In the genomic region with DNA sequence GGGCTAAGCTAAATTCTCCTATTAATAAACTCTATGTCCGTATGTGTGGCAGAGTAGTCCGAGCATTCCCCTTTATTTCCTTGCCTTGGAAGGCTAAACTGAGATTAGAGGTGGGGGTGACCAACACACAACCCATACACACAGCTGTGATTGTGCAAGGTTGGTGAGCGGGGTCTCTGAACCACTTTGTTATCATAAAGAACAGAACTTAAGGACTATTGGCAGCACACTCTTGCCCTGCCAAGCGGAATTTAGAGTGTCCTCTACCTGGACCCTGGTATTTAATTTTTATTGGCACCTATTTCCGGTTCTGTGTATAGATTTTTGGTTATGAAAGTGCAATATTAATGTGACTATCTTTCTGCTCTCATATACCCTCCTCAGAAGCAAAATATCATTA, we compare ENCODE assay signal across 23 mouse cellular contexts.
DNase-seq lines count a peak whose midpoint lies in the region; ATAC-seq and TF ChIP-seq lines count a peak whose summit lies in the region.
"Had no signal": no experiment of that assay in that cellular context is flagged by ENCODE, and none has a peak within 500 bp of the region (broad histone marks: within the 10 kb centered on the region; RNA-seq: fewer than 3 reads in every experiment).

No protein-coding gene starts in this region.

- TF ChIP-seq CTCF in stomach, postnatal 0 days (IDR thresholded peaks at IDR 0.05; ENCODE audit: low read depth), result no peak

- no peak overlapping the region for H3K27ac ChIP-seq in kidney, embryonic 14.5 days (ENCODE audit: low read depth, low read length)
- no peak overlapping the region for H3K27ac ChIP-seq in stomach, embryonic 14.5 days (ENCODE audit: low read length)
- no peak overlapping the region for H3K27ac ChIP-seq in stomach, postnatal 0 days (replicated peaks)
- H3K27ac ChIP-seq in limb, embryonic 11.5 days (replicated peaks; ENCODE audit: low read depth, low read length), result no peak overlapping the region
- H3K27ac ChIP-seq: forebrain, embryonic 13.5 days; hindbrain, embryonic 15.5 days had no signal

- H3K36me3 ChIP-seq in kidney, embryonic 14.5 days (ENCODE audit: control insufficient read depth, insufficient read depth, low read length), result no peaks in the 10 kb centered on the region
- H3K36me3 ChIP-seq in stomach, embryonic 14.5 days (ENCODE audit: control insufficient read depth, insufficient read depth, low read length), result no peaks in the 10 kb centered on the region
- no peaks in the 10 kb centered on the region for H3K36me3 ChIP-seq in stomach, postnatal 0 days (ENCODE audit: control insufficient read depth, insufficient read depth, low read length)
- no peaks in the 10 kb centered on the region for H3K36me3 ChIP-seq in limb, embryonic 11.5 days (ENCODE audit: control insufficient read depth, insufficient read depth, low read length)
- H3K36me3 ChIP-seq: G1E; heart, embryonic 12.5 days; hindbrain, embryonic 15.5 days had no signal

- WGBS in kidney, embryonic 14.5 days, result 52% methylated on average over 5 of the region's 5 CpGs
- WGBS in stomach, embryonic 14.5 days, result 75% methylated on average over 5 of the region's 5 CpGs
- 78% methylated on average over 5 of the region's 5 CpGs for WGBS in stomach, postnatal 0 days
- WGBS in limb, embryonic 11.5 days, result 37% methylated on average over 5 of the region's 5 CpGs

- H3K9ac ChIP-seq in kidney, embryonic 14.5 days (ENCODE audit: low read depth, low read length), result no peak overlapping the region
- H3K9ac ChIP-seq in stomach, embryonic 14.5 days (replicated peaks; ENCODE audit: low read depth, low read length), result no peak overlapping the region
- no peak overlapping the region for H3K9ac ChIP-seq in stomach, postnatal 0 days (ENCODE audit: low read length)
- H3K9ac ChIP-seq in limb, embryonic 11.5 days (ENCODE audit: low read length), result no peak overlapping the region
- H3K9ac ChIP-seq: forebrain, embryonic 13.5 days; forebrain, postnatal 0 days; heart, embryonic 12.5 days; hindbrain, embryonic 15.5 days had no signal

- 0 out of 2 replicates have a peak overlapping the region, but pooled peaks have one; percentile 3 for H3K4me3 ChIP-seq in kidney, embryonic 14.5 days (ENCODE audit: low read length)
- no peak overlapping the region for H3K4me3 ChIP-seq in stomach, embryonic 14.5 days (ENCODE audit: low read depth, low read length)
- no peak overlapping the region for H3K4me3 ChIP-seq in stomach, postnatal 0 days (ENCODE audit: low read depth, low read length)
- no peak overlapping the region for H3K4me3 ChIP-seq in limb, embryonic 11.5 days (ENCODE audit: low read depth, low read length)
- H3K4me3 ChIP-seq: forebrain, embryonic 13.5 days; heart, embryonic 12.5 days; hindbrain, embryonic 15.5 days had no signal

- peaks cover 41% of the 10 kb centered on the region for H3K27me3 ChIP-seq in kidney, embryonic 14.5 days (ENCODE audit: control insufficient read depth, insufficient read depth, low read length)
- H3K27me3 ChIP-seq in stomach, embryonic 14.5 days (ENCODE audit: control insufficient read depth, insufficient read depth, low read length), result peaks cover 9% of the 10 kb centered on the region; the same call in 1 of the 2 replicates
- H3K27me3 ChIP-seq in stomach, postnatal 0 days (ENCODE audit: control insufficient read depth, insufficient read depth, low read length), result no peaks in the 10 kb centered on the region
- H3K27me3 ChIP-seq in limb, embryonic 11.5 days (ENCODE audit: control insufficient read depth, insufficient read depth, low read length), result 0 out of 2 replicates have a peak, but pooled peaks cover 10% of the 10 kb centered on the region

- ATAC-seq in kidney, embryonic 14.5 days (ENCODE audit: low FRiP score, low TSS enrichment), result no peak
- ATAC-seq in stomach, embryonic 14.5 days (ENCODE audit: insufficient number of reproducible peaks, insufficient read depth, low FRiP score, low read depth), result no peak
- no peak for ATAC-seq in stomach, postnatal 0 days (ENCODE audit: low FRiP score, low TSS enrichment)
- no peak for ATAC-seq in limb, embryonic 11.5 days (ENCODE audit: insufficient number of reproducible peaks, low FRiP score, low TSS enrichment, low read depth)
- no peak for ATAC-seq in erythroid progenitor cell, adult 5-6 weeks (replicated peaks; ENCODE audit: low FRiP score, poor library complexity, severe bottlenecking)
- ATAC-seq: CD4-positive, CD25-positive, alpha-beta regulatory T cell, adult 4 months; forebrain, embryonic 13.5 days; forebrain, postnatal 0 days had no signal

- H3K9me3 ChIP-seq in kidney, embryonic 14.5 days (ENCODE audit: control insufficient read depth, low read length), result no peaks in the 10 kb centered on the region
- no peaks in the 10 kb centered on the region for H3K9me3 ChIP-seq in stomach, embryonic 14.5 days (ENCODE audit: control insufficient read depth, low read depth, low read length)
- H3K9me3 ChIP-seq in stomach, postnatal 0 days (ENCODE audit: control insufficient read depth, low read length), result no peaks in the 10 kb centered on the region
- H3K9me3 ChIP-seq in limb, embryonic 11.5 days (ENCODE audit: control insufficient read depth, low read length), result no peaks in the 10 kb centered on the region
- H3K9me3 ChIP-seq: forebrain, embryonic 13.5 days; G1E; heart, embryonic 12.5 days; hindbrain, embryonic 15.5 days had no signal

- no peak for DNase-seq in kidney, postnatal 4 days
- DNase-seq in stomach, postnatal 0 days (ENCODE audit: low spot score), result no peak
- DNase-seq in limb, embryonic 11.5 days (ENCODE audit: low spot score), result no peak
- no peak for DNase-seq in layer of hippocampus, postnatal 14 days (ENCODE audit: low spot score in 2 of 2)
- DNase-seq in urinary bladder, postnatal 14 days (ENCODE audit: low spot score), result no peak
- DNase-seq: adrenal gland, adult 8-10 months; adrenal gland, postnatal 36 days; B cell, adult 2 months; cerebellum, adult 11 months; cerebellum, adult 8-10 months; cerebellum, postnatal 14 days; embryo, embryonic 11 days; forebrain, postnatal 0 days; gastrocnemius, postnatal 25 days; heart, postnatal 36 days had no signal

- peaks cover 4% of the 10 kb centered on the region; the same call in 1 of the 2 replicates for H3K4me1 ChIP-seq in kidney, embryonic 14.5 days (ENCODE audit: control insufficient read depth, insufficient read depth, low read length)
- H3K4me1 ChIP-seq in stomach, embryonic 14.5 days (ENCODE audit: control insufficient read depth, insufficient read depth, low read length), result peaks cover 5% of the 10 kb centered on the region; the same call in 1 of the 2 replicates
- H3K4me1 ChIP-seq in stomach, postnatal 0 days (replicated peaks; ENCODE audit: control insufficient read depth, insufficient read depth), result no peaks in the 10 kb centered on the region
- H3K4me1 ChIP-seq in limb, embryonic 11.5 days (ENCODE audit: control insufficient read depth, insufficient read depth, low read length), result peaks cover 28% of the 10 kb centered on the region

- no peak for TF ChIP-seq EP300 in stomach, postnatal 0 days (optimal IDR thresholded peaks at IDR 0.05)

- peak overlapping the region; percentile 6; the same call in 1 of the 2 replicates for H3K4me2 ChIP-seq in kidney, embryonic 14.5 days (replicated peaks; ENCODE audit: low read depth, low read length)
- peak overlapping the region; percentile 15; the same call in 1 of the 2 replicates for H3K4me2 ChIP-seq in stomach, embryonic 14.5 days (replicated peaks; ENCODE audit: low read depth, low read length)
- H3K4me2 ChIP-seq in stomach, postnatal 0 days (replicated peaks; ENCODE audit: low read depth), result no peak overlapping the region
- H3K4me2 ChIP-seq in limb, embryonic 11.5 days (ENCODE audit: low read depth, severe bottlenecking), result peak overlapping the region; percentile 17; the same call in 1 of the 2 replicates
- H3K4me2 ChIP-seq: forebrain, embryonic 13.5 days; heart, embryonic 12.5 days; hindbrain, embryonic 15.5 days had no signal
